Mouse (Mus musculus) midbrain, embryonic 15.5 days (tissue): ENCODE measurements around the gene Akr1c6. TPM values are rescaled to one million over a fixed set of nuclear protein-coding genes. Genes with fewer than 3 reads are reported as not detected.

ENCODE experiments used
- ATAC-seq: fragments of 200-750 bp; cut with Nextera tagmentation; replicated peaks from 2 replicates; pipeline ENCODE4 v1.8.0; 2017; ENCODE audit warnings: moderate TSS enrichment
- H3K27ac ChIP-seq: fragments of 300-500 bp; sonication (generic); 2 replicates; pipeline ENCODE4 v1.5.1; 2015; ENCODE audit warnings: mild to moderate bottlenecking, inconsistent platforms
- H3K27me3 ChIP-seq: fragments of 300-500 bp; sonication (generic); replicated peaks from 2 replicates; pipeline ENCODE4 v1.6.1; 2015; ENCODE audit warnings: inconsistent platforms
- H3K36me3 ChIP-seq: fragments of 300-500 bp; sonication (generic); replicated peaks from 2 replicates; pipeline ENCODE4 v1.6.1; 2015; ENCODE audit warnings: inconsistent platforms
- H3K4me1 ChIP-seq: fragments of 300-500 bp; sonication (generic); 2 replicates; pipeline ENCODE4 v1.6.1; 2015; ENCODE audit warnings: inconsistent platforms
- H3K4me2 ChIP-seq: fragments of 300-500 bp; sonication (generic); 2 replicates; pipeline ENCODE4 v1.6.1; 2015; ENCODE audit warnings: inconsistent platforms, mild to moderate bottlenecking, moderate library complexity
- H3K4me3 ChIP-seq: fragments of 300-500 bp; sonication (generic); 2 replicates; pipeline ENCODE4 v1.5.1; 2015; ENCODE audit warnings: mild to moderate bottlenecking, inconsistent platforms
- H3K9ac ChIP-seq: fragments of 300-500 bp; sonication (generic); 2 replicates; pipeline ENCODE4 v1.6.1; 2015; ENCODE audit warnings: mild to moderate bottlenecking, inconsistent platforms
- H3K9me3 ChIP-seq: fragments of 300-500 bp; sonication (generic); 2 replicates; pipeline ENCODE4 v1.6.1; 2016; ENCODE audit warnings: inconsistent platforms
- WGBS: fragments of 180-500 bp; shearing (Covaris S2); methylation state at CpG from one replicate; pipeline ENCODE4 v1.1.7; 2015; ENCODE audit warnings: mixed read lengths; 5-methylcytosine and 5-hydroxymethylcytosine counted together
- polyA plus RNA-seq: library from polyadenylated mRNA; unstranded; fragments of >200 nt; fragmentation: Nextera tagmentation; extraction: Ambion mirVana; gene quantifications from 2 replicates; pipeline ENCODE4 v1.2.1, GENCODE M21; 2015

The Akr1c6 gene
- polyA plus RNA-seq, 1 experiment from 2014 or later, result not detected

DNA sequence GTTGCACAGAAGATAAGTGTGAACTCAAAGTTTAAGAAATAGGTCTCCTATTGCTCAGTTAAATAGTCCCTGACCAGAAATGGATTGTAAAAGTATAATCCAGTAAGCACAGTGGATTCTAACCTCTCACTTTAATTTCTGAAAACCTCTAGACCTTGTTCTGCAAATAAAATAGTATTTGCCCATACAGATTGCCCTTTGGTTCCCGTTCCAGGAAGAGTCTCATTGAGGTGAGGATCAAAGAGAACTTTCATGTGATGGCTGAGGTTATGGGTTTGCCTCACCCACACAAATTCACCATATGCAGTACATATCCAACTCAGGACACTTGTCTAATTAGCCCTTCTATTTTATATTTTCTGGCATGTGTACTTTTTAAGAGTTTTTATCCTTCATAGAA lies 33.8 kb downstream of the Akr1c6 start:
- Histone ChIP-seq H3K4me3 (no peak overlapping the region), H3K36me3 (no peaks in the 10 kb centered on the region), H3K9me3 (no peaks in the 10 kb centered on the region), H3K4me1 (no peaks in the 10 kb centered on the region), H3K27ac (no peak overlapping the region), H3K27me3 (no peaks in the 10 kb centered on the region), H3K9ac (no peak overlapping the region), H3K4me2 (no peak overlapping the region)
- 88% methylated on average over 1 of the region's 1 CpGs for WGBS
- no peak for ATAC-seq

Other genes with a start within 250 kb of the Akr1c6 start
- 1.0 and 1.8 TPM in 2 replicates for gene Akr1c13, start 243.2 kb upstream of the Akr1c6 start, polyA plus RNA-seq
- gene Akr1c19, start 205.6 kb upstream of the Akr1c6 start, polyA plus RNA-seq, result 7.2 and 8.3 TPM in 2 replicates
- 0.15 TPM in 1 of 2 replicates, not detected in the other for gene Akr1c12, start 154.9 kb upstream of the Akr1c6 start, polyA plus RNA-seq
- not detected in 2 replicates for gene Akr1c20, start 89.0 kb downstream of the Akr1c6 start, polyA plus RNA-seq
- gene Akr1c21, start 139.8 kb downstream of the Akr1c6 start, polyA plus RNA-seq, result not detected in 2 replicates
- 40.1 and 41.1 TPM in 2 replicates for gene Akr1e1, start 174.9 kb downstream of the Akr1c6 start, polyA plus RNA-seq